Mouse (Mus musculus): ENCODE measurements around the gene Ahnak.
"Not testable (repeated sequence)": the region's sequence is repeated elsewhere in the genome, so short reads cannot be mapped to it uniquely, and the experiment has no call there.

Ahnak gene

GRCm38 (mm10) chr19:9047207-9047945 is 58.3 kb downstream of the Ahnak start:
- peak; percentile 12 for DNase-seq

- DNase-seq, result peak; percentile 37
Measured at GRCm38 (mm10) chr19:9047946-9048387, 58.9 kb downstream of the Ahnak start.

- no peak for DNase-seq
Measured at GRCm38 (mm10) chr19:9048981-9049687, 60.0 kb downstream of the Ahnak start.

GRCm38 (mm10) chr19:9050294-9051229 is 61.5 kb downstream of the Ahnak start:
- DNase-seq, result no peak

GRCm38 (mm10) chr19:9051985-9052384 is 62.9 kb downstream of the Ahnak start:
- not testable (repeated sequence) for DNase-seq

- DNase-seq, result peak; percentile 15
Measured at GRCm38 (mm10) chr19:9052803-9053431, 63.8 kb downstream of the Ahnak start.

- DNase-seq, result peak; percentile 44
Measured at GRCm38 (mm10) chr19:9055153-9055552, 66.1 kb downstream of the Ahnak start.

- no peak for DNase-seq
Measured at GRCm38 (mm10) chr19:9055703-9056355, 66.7 kb downstream of the Ahnak start.

GRCm38 (mm10) chr19:9057679-9058078 is 68.6 kb downstream of the Ahnak start:
- DNase-seq, result no peak

- no peak for DNase-seq
Measured at GRCm38 (mm10) chr19:9058331-9058884, 69.3 kb downstream of the Ahnak start.

- no peak for DNase-seq
Measured at GRCm38 (mm10) chr19:9058944-9059343, 69.9 kb downstream of the Ahnak start.

- DNase-seq, result no peak
Measured at GRCm38 (mm10) chr19:9059391-9059790, 70.3 kb downstream of the Ahnak start.

GRCm38 (mm10) chr19:9060103-9060502 is 71.0 kb downstream of the Ahnak start:
- no peak for DNase-seq

- DNase-seq, result no peak
Measured at GRCm38 (mm10) chr19:9061221-9061893, 72.3 kb downstream of the Ahnak start.

- no peak for DNase-seq
Measured at GRCm38 (mm10) chr19:9062822-9063221, 73.7 kb downstream of the Ahnak start.

- DNase-seq, result no peak
Measured at GRCm38 (mm10) chr19:9063831-9064230, 74.7 kb downstream of the Ahnak start.

GRCm38 (mm10) chr19:9065621-9066561 is 76.8 kb downstream of the Ahnak start:
- DNase-seq, result peak; percentile 25

GRCm38 (mm10) chr19:9067292-9067691 is 78.2 kb downstream of the Ahnak start:
- no peak for DNase-seq

- DNase-seq, result peak; percentile 59
Measured at GRCm38 (mm10) chr19:9069687-9070307, 80.7 kb downstream of the Ahnak start.
